Mouse (Mus musculus) forelimb bud, embryonic 11.5 days (tissue): ENCODE results near the gene Spocd1.
"Not testable (repeated sequence)": the region's sequence is repeated elsewhere in the genome, so short reads cannot be mapped to it uniquely, and the experiment has no call there.

Experiments used
- DNase-seq: peaks from one replicate; pipeline ENCODE4 v3.0.0-alpha.2; 2012; ENCODE audit warnings: low read depth, low spot score

Gene Spocd1

GRCm38 (mm10) chr4:129928949-129929348 is at the start of gene Spocd1:
Spocd1 (plus strand) TSS chr4:129929249.
- DNase-seq = no peak

- DNase-seq = no peak
Measured at GRCm38 (mm10) chr4:129880615-129881014, 48.4 kb upstream of the Spocd1 start.

- no peak for DNase-seq
Measured at GRCm38 (mm10) chr4:129881661-129882060, 47.4 kb upstream of the Spocd1 start.

GRCm38 (mm10) chr4:129882555-129883293 is 46.3 kb upstream of the Spocd1 start:
- no peak for DNase-seq

- DNase-seq = no peak
Measured at GRCm38 (mm10) chr4:129884041-129884930, 44.8 kb upstream of the Spocd1 start.

- no peak for DNase-seq
Measured at GRCm38 (mm10) chr4:129889661-129890060, 39.4 kb upstream of the Spocd1 start.

- DNase-seq = no peak
Measured at GRCm38 (mm10) chr4:129890094-129890493, 39.0 kb upstream of the Spocd1 start.

GRCm38 (mm10) chr4:129894861-129895260 is 34.2 kb upstream of the Spocd1 start:
- no peak for DNase-seq

- DNase-seq = not testable (repeated sequence)
Measured at GRCm38 (mm10) chr4:129898815-129899214, 30.2 kb upstream of the Spocd1 start.

- no peak for DNase-seq
Measured at GRCm38 (mm10) chr4:129902394-129902793, 26.7 kb upstream of the Spocd1 start.

GRCm38 (mm10) chr4:129903577-129903976 is 25.5 kb upstream of the Spocd1 start:
- DNase-seq = no peak

GRCm38 (mm10) chr4:129905032-129905431 is 24.0 kb upstream of the Spocd1 start:
- no peak for DNase-seq

- DNase-seq = no peak
Measured at GRCm38 (mm10) chr4:129906016-129906415, 23.0 kb upstream of the Spocd1 start.

GRCm38 (mm10) chr4:129908836-129909235 is 20.2 kb upstream of the Spocd1 start:
- DNase-seq = peak; percentile 17

GRCm38 (mm10) chr4:129909261-129909731 is 19.8 kb upstream of the Spocd1 start:
- DNase-seq = no peak

- DNase-seq = no peak
Measured at GRCm38 (mm10) chr4:129912998-129913397, 16.1 kb upstream of the Spocd1 start.

GRCm38 (mm10) chr4:129913761-129914644 is 15.0 kb upstream of the Spocd1 start:
- DNase-seq = no peak

GRCm38 (mm10) chr4:129914686-129915085 is 14.4 kb upstream of the Spocd1 start:
- DNase-seq = no peak

- no peak for DNase-seq
Measured at GRCm38 (mm10) chr4:129915349-129915988, 13.6 kb upstream of the Spocd1 start.

- no peak for DNase-seq
Measured at GRCm38 (mm10) chr4:129916159-129916558, 12.9 kb upstream of the Spocd1 start.

- no peak for DNase-seq
Measured at GRCm38 (mm10) chr4:129917016-129917603, 11.9 kb upstream of the Spocd1 start.
